Mouse (Mus musculus): ENCODE results near the gene Ppp4r4.
A peak's percentile ranks its signal among the peaks of the same experiment; 100 is the strongest.
"Not testable (repeated sequence)": the region's sequence is repeated elsewhere in the genome, so short reads cannot be mapped to it uniquely, and the experiment has no call there.

The Ppp4r4 gene

GRCm38 (mm10) chr12:103532649-103533395 lies 739 bp downstream of the Ppp4r4 start:
- DNase-seq (ENCODE audit: low spot score in 2 of 2), result peak in 1 of 2 experiments; percentile 2

GRCm38 (mm10) chr12:103540429-103540828 lies 8.3 kb downstream of the Ppp4r4 start:
- DNase-seq (ENCODE audit: low spot score in 2 of 2), result no peak

GRCm38 (mm10) chr12:103543351-103543750 lies 11.3 kb downstream of the Ppp4r4 start:
- DNase-seq (ENCODE audit: low spot score in 2 of 2), result no peak

DNA sequence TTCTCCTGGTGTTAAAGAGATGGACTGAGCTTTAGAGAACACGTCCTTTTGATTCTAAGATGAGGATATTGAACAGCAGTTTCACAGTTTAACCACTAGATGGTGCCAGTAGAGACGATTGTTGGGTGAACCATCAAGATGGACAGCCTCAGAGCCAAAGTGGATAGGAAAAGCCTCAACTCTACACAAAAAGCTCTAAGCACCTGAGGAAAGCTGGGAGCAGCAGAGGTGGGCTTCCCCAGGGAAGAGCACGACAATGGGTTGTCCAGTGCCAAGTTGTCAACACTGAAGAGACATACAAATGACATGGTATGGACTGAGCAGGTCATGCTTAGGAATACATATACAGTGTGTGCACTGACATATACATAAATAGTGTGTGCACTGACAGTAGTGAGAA lies 12.1 kb downstream of the Ppp4r4 start:
- no peak for DNase-seq (ENCODE audit: low spot score in 2 of 2)

DNA sequence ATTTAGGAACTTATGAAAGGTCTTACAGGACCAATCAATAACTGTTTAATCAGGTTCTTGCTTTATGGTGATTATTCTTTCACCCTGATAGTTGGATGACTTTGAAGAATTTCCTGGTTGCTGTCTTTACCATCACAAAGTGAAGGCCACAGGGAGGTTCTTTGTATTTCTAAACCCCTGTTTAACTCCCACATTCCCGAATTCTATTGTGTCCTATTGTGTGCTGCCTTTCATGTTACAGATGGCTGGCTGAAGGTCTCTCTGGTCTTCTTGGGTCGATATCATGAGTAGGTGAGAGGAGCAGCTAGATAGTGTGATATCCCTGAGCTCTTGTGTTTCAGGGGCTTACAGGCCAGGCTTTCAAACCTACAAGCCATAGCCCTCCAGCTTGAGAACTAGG lies 15.4 kb downstream of the Ppp4r4 start:
- no peak for DNase-seq (ENCODE audit: low spot score in 2 of 2)

DNA sequence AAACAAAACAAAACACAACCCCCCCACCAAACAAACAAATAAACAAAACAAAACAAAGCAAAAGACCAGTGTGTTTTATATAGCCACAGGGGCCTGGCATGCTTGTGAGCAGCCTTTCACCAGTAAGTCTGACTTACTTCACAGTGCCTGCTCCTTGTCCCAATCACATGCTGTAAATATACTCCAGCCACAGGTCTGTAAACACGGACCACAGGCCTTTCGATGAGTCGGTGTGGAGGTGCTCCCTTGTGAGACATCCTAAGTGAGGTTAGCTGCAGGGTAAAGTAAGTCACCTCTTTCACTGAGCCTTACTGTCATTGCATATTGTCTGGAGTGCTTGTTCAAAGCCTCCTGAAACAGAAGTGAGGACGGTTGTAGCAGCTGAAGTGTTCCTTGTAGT lies 16.4 kb downstream of the Ppp4r4 start:
- DNase-seq (ENCODE audit: low spot score in 2 of 2), result no peak

DNA sequence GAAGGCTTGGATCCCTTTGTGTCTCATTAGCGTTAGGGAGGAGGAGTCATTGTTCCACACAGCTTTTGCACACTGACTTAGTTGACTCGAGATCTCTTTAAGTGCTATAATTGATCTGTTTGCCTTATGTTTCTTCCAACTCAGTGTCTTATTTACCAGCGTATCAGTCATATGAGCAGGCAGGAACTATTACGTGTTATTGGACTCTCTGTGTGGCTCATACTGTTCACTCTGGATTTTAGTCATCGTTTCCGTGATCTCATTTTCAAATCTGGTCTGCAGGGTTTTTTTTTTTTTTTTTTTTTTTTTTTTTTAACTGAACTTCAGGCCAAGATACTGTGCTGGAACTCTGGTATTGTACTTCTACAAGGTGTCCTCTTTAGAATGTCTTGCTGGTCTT lies 18.0 kb downstream of the Ppp4r4 start:
- DNase-seq (ENCODE audit: low spot score in 2 of 2), result no peak

- no peak for DNase-seq (ENCODE audit: low spot score in 2 of 2)
Observed at GRCm38 (mm10) chr12:103551422-103551821, 19.3 kb downstream of the Ppp4r4 start.

GRCm38 (mm10) chr12:103552506-103552905 lies 20.4 kb downstream of the Ppp4r4 start:
- DNase-seq (ENCODE audit: low spot score in 2 of 2), result no peak

DNA sequence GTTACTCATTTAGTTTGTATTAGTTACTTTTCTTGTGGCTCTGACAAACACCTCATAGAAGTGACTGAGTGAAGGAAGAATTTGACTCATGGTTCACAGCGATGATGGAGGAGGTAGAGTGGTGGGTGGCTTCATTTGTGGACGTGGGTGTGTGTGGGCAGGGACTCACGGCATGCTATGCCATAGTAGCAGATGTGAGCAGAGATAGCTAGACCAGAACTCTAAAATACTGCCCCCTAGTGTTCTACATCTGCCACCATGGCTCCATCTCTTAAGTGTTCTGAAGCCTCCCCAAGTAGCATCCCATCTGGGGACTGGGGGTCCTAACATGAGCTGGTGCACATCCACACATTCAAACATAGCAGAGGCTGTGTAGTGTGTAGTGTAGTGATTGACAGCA lies 21.4 kb downstream of the Ppp4r4 start:
- DNase-seq (ENCODE audit: low spot score in 2 of 2), result no peak

- DNase-seq (ENCODE audit: low spot score in 2 of 2), result no peak
Observed at GRCm38 (mm10) chr12:103556856-103557255, 24.8 kb downstream of the Ppp4r4 start.

- no peak for DNase-seq (ENCODE audit: low spot score in 2 of 2)
Observed at GRCm38 (mm10) chr12:103564726-103565125, 32.6 kb downstream of the Ppp4r4 start.

DNA sequence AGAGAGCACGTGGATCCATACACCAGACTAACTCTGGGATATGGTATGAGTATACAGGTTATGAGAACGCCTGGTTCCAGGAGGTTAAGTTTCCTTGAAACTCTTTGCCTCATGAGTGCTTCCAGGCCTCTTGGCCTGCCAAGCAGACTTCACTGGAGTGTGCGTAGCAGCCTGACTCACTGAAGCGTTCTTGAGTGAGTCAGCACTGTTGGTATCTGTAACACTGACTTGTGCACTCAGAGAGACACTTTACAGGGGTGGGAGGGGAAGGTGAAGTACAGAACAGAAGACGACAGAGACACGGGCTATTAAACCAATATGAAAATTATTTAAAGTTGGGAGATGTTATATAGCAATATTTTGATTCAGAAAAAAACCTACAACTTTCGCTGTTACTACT lies 33.1 kb downstream of the Ppp4r4 start:
- DNase-seq (ENCODE audit: low spot score in 2 of 2), result no peak

- no peak for DNase-seq (ENCODE audit: low spot score in 2 of 2)
Observed at GRCm38 (mm10) chr12:103567129-103567528, 35.0 kb downstream of the Ppp4r4 start.

DNA sequence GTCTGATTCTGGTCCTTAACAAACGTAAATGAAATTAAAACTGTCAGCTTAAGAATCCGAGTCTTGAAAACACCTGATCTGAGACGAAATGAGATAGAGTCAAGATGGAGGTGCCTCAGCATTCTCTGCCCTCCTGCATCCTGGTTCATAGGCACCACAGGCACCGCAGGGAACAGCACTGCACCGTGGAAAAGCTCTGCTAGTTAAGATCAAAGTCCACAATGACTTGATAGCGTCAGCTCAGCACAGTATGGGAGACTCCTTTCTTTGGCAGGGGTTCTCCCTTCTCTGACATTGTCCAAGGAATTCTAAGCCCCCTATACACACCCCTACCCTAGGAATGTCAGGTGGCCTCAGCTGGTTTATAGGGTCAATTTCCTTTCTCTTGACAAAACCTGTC lies 37.6 kb downstream of the Ppp4r4 start:
- DNase-seq (ENCODE audit: low spot score in 2 of 2), result no peak

GRCm38 (mm10) chr12:103578148-103578547 lies 46.1 kb downstream of the Ppp4r4 start:
- DNase-seq (ENCODE audit: low spot score in 2 of 2), result not testable (repeated sequence)

GRCm38 (mm10) chr12:103583771-103584170 lies 51.7 kb downstream of the Ppp4r4 start:
- DNase-seq (ENCODE audit: low spot score in 2 of 2), result no peak

DNA sequence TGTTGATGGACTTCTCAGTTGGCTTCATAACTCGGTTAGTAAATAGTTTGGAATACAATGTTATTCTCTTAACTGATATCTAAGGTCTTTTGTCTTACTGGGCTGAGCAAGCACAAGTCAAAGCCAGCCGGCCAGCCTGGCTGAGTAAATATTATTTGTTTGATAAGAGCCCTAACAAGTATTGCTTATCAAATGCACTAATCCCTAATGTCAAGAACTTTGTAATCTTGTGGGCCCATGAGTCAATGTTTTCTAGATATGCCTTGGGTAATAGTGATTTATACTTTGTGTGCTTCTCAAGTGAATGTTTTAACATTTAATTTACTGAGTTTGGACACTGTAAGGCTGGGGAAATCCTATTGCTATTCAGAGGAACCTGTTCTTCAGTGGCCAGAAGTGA lies 66.3 kb downstream of the Ppp4r4 start:
- no peak for DNase-seq (ENCODE audit: low spot score in 2 of 2)

- DNase-seq (ENCODE audit: low spot score in 2 of 2), result no peak
Observed at GRCm38 (mm10) chr12:103600364-103600763, 68.3 kb downstream of the Ppp4r4 start.

DNA sequence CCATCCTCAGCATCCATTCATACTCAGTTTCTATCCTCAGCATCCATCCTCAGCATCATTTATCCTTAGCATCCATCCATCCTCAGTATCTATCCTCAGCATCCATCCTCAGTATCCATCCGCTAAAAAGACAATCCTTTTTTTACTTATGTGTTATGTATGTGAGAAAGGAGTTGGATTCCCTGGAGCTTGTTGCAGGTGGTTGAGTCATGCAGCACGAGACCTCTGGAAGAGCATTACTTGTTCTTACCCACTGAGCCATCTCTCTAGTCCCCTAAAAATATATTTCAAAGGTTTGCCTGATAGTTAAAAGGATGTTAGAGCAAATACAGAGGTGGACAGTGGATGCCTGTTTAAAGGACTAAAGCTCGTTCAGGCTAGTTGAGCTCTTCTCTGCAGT lies 69.8 kb downstream of the Ppp4r4 start:
- no peak for DNase-seq (ENCODE audit: low spot score in 2 of 2)

DNA sequence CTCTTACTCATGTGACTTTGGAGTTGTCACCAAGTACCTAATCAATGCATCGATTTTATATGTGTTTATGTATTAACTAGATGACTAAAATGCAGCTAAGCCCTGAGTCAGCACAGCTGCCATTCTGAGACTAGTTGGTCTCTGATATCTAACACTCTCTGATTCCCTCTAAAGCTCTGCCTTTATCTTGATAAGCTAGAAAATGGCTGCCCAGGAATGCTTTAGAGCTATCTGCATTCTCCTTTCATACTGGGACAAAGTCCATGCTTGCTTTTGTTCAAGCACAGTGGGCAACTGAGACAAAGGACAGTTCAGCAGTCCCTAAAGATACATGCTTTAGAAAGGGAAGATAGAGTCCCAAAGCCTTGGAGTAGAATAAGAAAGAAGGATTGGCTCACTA lies 83.1 kb downstream of the Ppp4r4 start:
- no peak for DNase-seq (ENCODE audit: low spot score in 2 of 2)

DNA sequence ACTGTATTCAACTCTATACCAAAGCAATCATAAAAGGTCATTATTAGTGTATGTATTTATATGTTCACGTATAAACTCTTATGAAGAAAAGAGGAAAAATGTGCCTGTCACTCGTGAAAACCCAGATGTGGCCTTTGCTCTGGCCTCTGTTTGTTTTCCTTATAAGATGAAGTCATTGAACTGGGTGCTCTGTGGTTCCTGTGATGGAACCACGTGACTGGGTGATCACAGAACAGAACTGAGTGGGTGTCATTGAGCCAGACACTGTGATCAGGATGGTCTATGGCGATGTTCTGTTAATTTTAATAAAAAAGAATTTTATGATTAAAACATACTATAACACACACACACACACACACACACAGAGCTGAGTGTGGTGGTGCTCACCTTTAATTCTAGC lies 83.7 kb downstream of the Ppp4r4 start:
- DNase-seq (ENCODE audit: low spot score in 2 of 2), result no peak

DNA sequence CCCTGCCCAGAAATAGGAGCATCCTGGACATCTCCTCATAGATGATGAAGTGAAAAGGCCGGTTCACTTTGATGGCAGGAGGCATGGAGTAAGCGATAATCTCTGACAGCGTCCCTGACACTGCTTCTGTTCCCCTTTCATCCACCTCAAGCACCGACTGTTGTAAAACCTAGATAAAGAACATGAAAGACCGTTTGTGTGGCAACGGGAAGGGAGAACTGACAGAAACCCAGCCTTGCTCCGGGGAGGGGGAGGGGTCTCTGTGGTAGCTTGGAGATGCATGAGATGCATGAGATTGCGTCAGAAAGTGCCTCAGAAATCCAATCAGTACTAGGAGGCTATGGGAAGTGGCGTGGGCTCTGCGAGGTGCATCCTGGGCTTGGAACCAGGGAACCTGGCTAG lies 84.8 kb downstream of the Ppp4r4 start:
- no peak for DNase-seq (ENCODE audit: low spot score in 2 of 2)

GRCm38 (mm10) chr12:103631203-103631612 lies 99.1 kb downstream of the Ppp4r4 start, which contains the start of gene Serpina10:
Serpina10 (minus strand) TSS chr12:103631444.
- no peak for DNase-seq (ENCODE audit: low spot score in 2 of 2)
